Mouse (Mus musculus): ENCODE data around the gene Pald1. TPM values are rescaled to one million over a fixed set of nuclear protein-coding genes. Genes with fewer than 3 reads are reported as not detected.

Gene Pald1
- total RNA-seq, 1 experiment = 102 TPM

DNA sequence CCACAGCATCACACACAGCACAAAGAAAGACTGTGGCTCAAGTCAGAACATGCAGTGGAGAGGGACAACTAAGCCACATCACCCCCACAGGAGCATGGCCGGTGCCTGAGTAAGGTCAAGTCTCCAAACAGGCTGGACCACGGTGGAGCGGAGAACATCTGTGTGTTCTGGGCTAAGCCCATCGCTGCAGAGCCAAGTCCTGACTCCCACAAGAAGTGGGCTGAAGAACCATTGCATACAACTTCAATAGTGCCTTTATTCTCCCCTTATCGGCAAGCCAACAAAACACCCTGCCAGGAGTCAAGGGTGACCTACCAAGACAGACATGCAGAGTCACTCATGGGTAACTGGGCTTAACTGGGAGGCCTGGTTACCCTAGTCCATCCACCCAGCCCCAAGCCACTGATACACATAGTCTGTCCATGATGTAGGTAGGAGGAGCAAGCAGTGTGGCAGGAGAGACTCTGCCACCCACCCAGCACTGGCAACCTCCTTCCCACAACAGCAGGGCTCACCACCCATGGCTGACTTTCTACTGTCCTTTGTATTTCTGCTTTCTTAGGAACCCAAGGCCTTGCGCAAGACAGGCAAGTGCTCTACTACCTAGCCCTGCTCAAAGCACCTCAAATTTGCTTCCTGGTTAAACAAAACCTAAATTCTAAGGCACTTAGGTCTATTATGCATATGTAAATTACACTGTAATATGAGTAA lies 8.4 kb downstream of the Pald1 start:
- DNase-seq (ENCODE audit: low read depth, low spot score) = no peak
- TF ChIP-seq CHD2 (IDR thresholded peaks at IDR 0.05; ENCODE audit: low read depth, low read length) (no peak), ZNF384 (IDR thresholded peaks at IDR 0.05; ENCODE audit: low read depth, low read length) (no peak), HCFC1 (IDR thresholded peaks at IDR 0.05; ENCODE audit: borderline replicate concordance, insufficient read depth, low read length) (no peak), MAFK (IDR thresholded peaks at IDR 0.05; ENCODE audit: insufficient read depth, low read depth, low read length) (no peak), ZC3H11A (IDR thresholded peaks at IDR 0.05; ENCODE audit: borderline replicate concordance, low read depth, low read length) (no peak)
- no peak overlapping the region for H3K9ac ChIP-seq (ENCODE audit: insufficient read depth, low read depth, low read length, poor library complexity, severe bottlenecking)
- H3K36me3 ChIP-seq (ENCODE audit: control insufficient read depth, insufficient read depth, low read length, poor library complexity, severe bottlenecking) = peaks cover 40% of the 10 kb centered on the region
- H3K4me3 ChIP-seq (ENCODE audit: insufficient read depth in 1 of 2, low read depth in 1 of 2, low read length in 2 of 2, poor library complexity in 1 of 2, severe bottlenecking in 1 of 2) = no peak overlapping the region
- no peaks in the 10 kb centered on the region for H3K9me3 ChIP-seq (ENCODE audit: control insufficient read depth, insufficient read depth, low read depth, low read length)
- H3K4me1 ChIP-seq (ENCODE audit: control insufficient read depth in 2 of 2, insufficient read depth in 2 of 2, low read length in 2 of 2, poor library complexity in 1 of 2) = peaks cover 16 to 71% of the 10 kb centered on the region in 2 experiments; a peak in 3 of 4 replicates
- in situ Hi-C loops (cut with MboI; ENCODE audit: low sequenced_read_pairs in 2 of 2, unreplicated experiment in 2 of 2) = no loop called here
- H3K27ac ChIP-seq (ENCODE audit: insufficient read depth, low read depth, low read length, poor library complexity, severe bottlenecking) = peak overlapping the region; percentile 11; the same call in 1 of the 2 replicates

DNA sequence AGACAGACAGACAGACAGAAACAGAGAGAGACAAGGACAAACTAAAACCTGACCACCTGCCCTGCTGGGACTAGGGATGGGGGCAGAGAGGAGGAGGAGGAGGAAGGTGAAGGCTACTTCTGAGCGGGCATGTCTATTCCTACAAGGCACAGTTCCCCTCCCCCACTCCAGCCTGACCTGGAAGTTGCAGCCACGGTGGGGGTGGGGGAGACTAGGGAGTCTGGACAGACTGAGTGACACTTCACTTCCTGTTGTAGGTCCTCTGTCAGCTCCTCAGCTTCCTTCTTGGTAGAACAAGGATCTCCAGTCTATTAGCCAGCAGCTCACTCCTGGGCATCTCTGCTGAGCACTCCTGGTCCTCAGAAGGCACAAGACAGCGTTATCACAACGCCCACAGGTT lies 9.3 kb downstream of the Pald1 start:
- Histone ChIP-seq H3K27ac (ENCODE audit: insufficient read depth, low read depth, low read length, poor library complexity, severe bottlenecking) (0 out of 2 replicates have a peak overlapping the region, but pooled peaks have one; percentile 1), H3K4me1 (ENCODE audit: control insufficient read depth in 2 of 2, insufficient read depth in 2 of 2, low read length in 2 of 2, poor library complexity in 1 of 2) (peaks cover 16 to 62% of the 10 kb centered on the region in 2 experiments; a peak in 3 of 4 replicates)

DNA sequence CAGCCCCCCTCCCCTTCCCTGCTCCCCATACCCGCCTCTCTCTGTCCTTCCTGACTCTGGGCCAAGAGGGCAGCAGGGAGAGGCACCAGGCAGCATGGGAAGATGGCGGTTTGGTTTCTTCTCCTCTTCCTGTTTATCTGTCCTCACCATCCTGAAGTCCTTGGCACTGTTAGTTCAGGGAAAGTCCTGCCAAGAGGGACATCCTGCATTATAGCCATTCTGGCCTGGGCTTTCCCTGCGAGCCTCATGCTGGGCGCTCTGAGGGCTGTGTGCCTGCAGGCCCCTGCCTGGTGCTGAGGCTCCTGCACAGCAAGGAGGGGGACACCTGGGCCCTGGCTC lies 10.8 kb downstream of the Pald1 start:
- Histone ChIP-seq H3K4me3 (ENCODE audit: insufficient read depth in 1 of 2, low read depth in 1 of 2, low read length in 2 of 2, poor library complexity in 1 of 2, severe bottlenecking in 1 of 2) (no peak overlapping the region), H3K27ac (ENCODE audit: insufficient read depth, low read depth, low read length, poor library complexity, severe bottlenecking) (no peak overlapping the region), H3K36me3 (ENCODE audit: control insufficient read depth, insufficient read depth, low read length, poor library complexity, severe bottlenecking) (peaks cover 28% of the 10 kb centered on the region), H3K9me3 (ENCODE audit: control insufficient read depth, insufficient read depth, low read depth, low read length) (no peaks in the 10 kb centered on the region), H3K9ac (ENCODE audit: insufficient read depth, low read depth, low read length, poor library complexity, severe bottlenecking) (no peak overlapping the region), H3K4me1 (ENCODE audit: control insufficient read depth in 2 of 2, insufficient read depth in 2 of 2, low read length in 2 of 2, poor library complexity in 1 of 2) (peaks cover 17 to 53% of the 10 kb centered on the region in 2 experiments; a peak in 3 of 4 replicates)
- DNase-seq (ENCODE audit: low read depth, low spot score) = no peak
- in situ Hi-C loops (cut with MboI; ENCODE audit: low sequenced_read_pairs in 2 of 2, unreplicated experiment in 2 of 2) = no loop called here
- TF ChIP-seq HCFC1 (IDR thresholded peaks at IDR 0.05; ENCODE audit: borderline replicate concordance, insufficient read depth, low read length) (no peak), ZNF384 (IDR thresholded peaks at IDR 0.05; ENCODE audit: low read depth, low read length) (no peak), ZC3H11A (IDR thresholded peaks at IDR 0.05; ENCODE audit: borderline replicate concordance, low read depth, low read length) (no peak), MAFK (IDR thresholded peaks at IDR 0.05; ENCODE audit: insufficient read depth, low read depth, low read length) (no peak), CHD2 (IDR thresholded peaks at IDR 0.05; ENCODE audit: low read depth, low read length) (no peak)

More for the DNA sequence above, 9.3 kb downstream of the Pald1 start:
- H3K4me3 ChIP-seq (ENCODE audit: insufficient read depth in 1 of 2, low read depth in 1 of 2, low read length in 2 of 2, poor library complexity in 1 of 2, severe bottlenecking in 1 of 2) = no peak overlapping the region
- H3K9me3 ChIP-seq (ENCODE audit: control insufficient read depth, insufficient read depth, low read depth, low read length) = no peaks in the 10 kb centered on the region
- H3K9ac ChIP-seq (ENCODE audit: insufficient read depth, low read depth, low read length, poor library complexity, severe bottlenecking) = no peak overlapping the region
- no peak for DNase-seq (ENCODE audit: low read depth, low spot score)
- in situ Hi-C loops (cut with MboI; ENCODE audit: low sequenced_read_pairs in 2 of 2, unreplicated experiment in 2 of 2) = no loop called here
- peaks cover 33% of the 10 kb centered on the region for H3K36me3 ChIP-seq (ENCODE audit: control insufficient read depth, insufficient read depth, low read length, poor library complexity, severe bottlenecking)
- TF ChIP-seq HCFC1 (IDR thresholded peaks at IDR 0.05; ENCODE audit: borderline replicate concordance, insufficient read depth, low read length) (no peak), ZC3H11A (IDR thresholded peaks at IDR 0.05; ENCODE audit: borderline replicate concordance, low read depth, low read length) (no peak), CHD2 (IDR thresholded peaks at IDR 0.05; ENCODE audit: low read depth, low read length) (no peak)

DNA sequence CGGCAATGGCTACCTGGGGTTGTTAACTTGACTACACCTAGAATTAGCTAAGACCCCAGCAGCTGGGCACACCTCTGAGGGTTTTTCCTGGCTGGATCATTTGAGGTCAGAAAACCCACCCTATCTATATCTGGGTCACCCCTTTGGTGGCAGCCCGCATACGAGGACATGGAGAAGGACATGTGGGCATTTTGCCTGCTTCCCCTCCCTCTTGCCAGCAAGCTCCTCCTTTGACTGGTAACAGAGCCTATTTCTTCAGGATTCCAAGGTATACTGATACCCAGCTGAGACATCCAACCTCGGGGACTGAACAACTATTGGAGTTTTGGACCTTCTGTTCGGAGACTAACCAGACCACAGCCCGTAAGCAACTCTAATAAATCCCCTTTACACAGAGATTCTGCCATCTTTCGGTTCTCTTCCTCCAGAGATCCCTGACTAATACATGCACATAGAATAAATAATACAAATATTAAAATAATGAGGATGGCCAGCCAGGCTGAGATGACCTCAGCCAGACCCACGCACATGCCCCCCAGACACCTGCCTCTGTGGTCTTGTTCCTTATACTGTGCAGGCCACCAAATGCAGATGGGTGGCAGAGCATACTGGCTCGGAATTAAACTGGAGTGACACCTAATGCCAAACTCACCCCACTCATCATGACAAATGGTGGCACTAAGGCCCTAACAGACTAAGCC lies 11.3 kb downstream of the Pald1 start:
- Histone ChIP-seq H3K27ac (ENCODE audit: insufficient read depth, low read depth, low read length, poor library complexity, severe bottlenecking) (no peak overlapping the region), H3K9me3 (ENCODE audit: control insufficient read depth, insufficient read depth, low read depth, low read length) (no peaks in the 10 kb centered on the region), H3K36me3 (ENCODE audit: control insufficient read depth, insufficient read depth, low read length, poor library complexity, severe bottlenecking) (peaks cover 25% of the 10 kb centered on the region), H3K9ac (ENCODE audit: insufficient read depth, low read depth, low read length, poor library complexity, severe bottlenecking) (no peak overlapping the region), H3K4me3 (ENCODE audit: insufficient read depth in 1 of 2, low read depth in 1 of 2, low read length in 2 of 2, poor library complexity in 1 of 2, severe bottlenecking in 1 of 2) (no peak overlapping the region), H3K4me1 (ENCODE audit: control insufficient read depth in 2 of 2, insufficient read depth in 2 of 2, low read length in 2 of 2, poor library complexity in 1 of 2) (peaks cover 15 to 48% of the 10 kb centered on the region in 2 experiments; a peak in 3 of 4 replicates)
- in situ Hi-C loops (cut with MboI; ENCODE audit: low sequenced_read_pairs in 2 of 2, unreplicated experiment in 2 of 2) = no loop called here
- DNase-seq (ENCODE audit: low read depth, low spot score) = no peak
- TF ChIP-seq MAFK (IDR thresholded peaks at IDR 0.05; ENCODE audit: insufficient read depth, low read depth, low read length) (no peak), HCFC1 (IDR thresholded peaks at IDR 0.05; ENCODE audit: borderline replicate concordance, insufficient read depth, low read length) (no peak)

All from ES-E14 (cell line).